Mouse (Mus musculus) liver, embryonic 14.5 days (tissue): ENCODE measurements around the gene Snrpd3.

ENCODE experiments used
- CTCF ChIP-seq: IDR thresholded peaks from 2 replicates; pipeline ENCODE4 v1.5.1; 2016; ENCODE audit warnings: antibody characterized with exemption, low read depth, control low read depth
- EP300 ChIP-seq: IDR thresholded peaks from 2 replicates; pipeline ENCODE4 v1.6.1; 2016; ENCODE audit warnings: antibody characterized with exemption, low read depth

DNA sequence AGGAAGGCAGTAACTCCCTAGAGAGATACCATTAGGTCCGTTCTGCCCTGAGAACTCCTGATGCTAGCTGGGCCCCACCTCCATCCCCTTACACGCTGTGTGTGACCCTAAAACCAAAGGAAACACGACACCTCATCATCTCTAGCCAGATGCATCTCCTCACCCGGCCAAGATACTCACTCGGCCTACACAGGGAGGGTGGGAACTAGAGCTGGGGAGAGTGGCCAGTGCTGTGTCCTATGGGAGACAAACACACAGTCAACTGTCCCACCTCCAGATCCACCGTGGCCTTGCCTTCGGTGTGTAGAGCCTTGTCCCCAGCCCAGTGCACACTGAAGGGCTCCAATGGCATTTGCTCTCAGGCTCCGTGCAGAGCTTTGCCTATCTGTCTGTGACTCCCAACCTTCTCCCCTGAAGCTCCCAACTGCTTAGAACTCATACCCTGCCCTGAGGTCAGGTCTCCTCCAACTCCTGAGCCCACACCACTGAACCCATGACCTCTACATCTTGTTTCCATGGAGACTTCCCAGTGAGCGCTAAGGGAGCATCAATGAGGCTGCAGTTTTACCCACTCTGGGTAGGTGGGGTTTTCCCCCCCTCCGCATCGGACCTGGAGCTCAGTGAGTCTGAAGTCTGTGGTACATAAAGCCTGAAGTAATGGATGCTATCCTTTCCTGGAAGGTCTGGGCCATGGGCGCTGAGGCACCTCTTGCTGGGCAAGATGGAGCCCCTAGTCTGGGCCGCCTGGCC, 35.5 kb downstream of the Snrpd3 start:
- TF ChIP-seq EP300 = no peak
- TF ChIP-seq CTCF = no peak
